Mouse (Mus musculus) frontal cortex, adult 2 months (tissue): ENCODE measurements around the gene 2210016L21Rik. TPM values are rescaled to one million over a fixed set of nuclear protein-coding genes. Genes with fewer than 3 reads are reported as not detected.
"Not testable (repeated sequence)": the region's sequence is repeated elsewhere in the genome, so short reads cannot be mapped to it uniquely, and the experiment has no call there.

ENCODE experiments used
- DNase-seq, 2 experiments: peaks; one replicate each; pipeline ENCODE4 v3.0.0; 2022; ENCODE audit warnings: low spot score in 1 of 2; ENCODE audit errors: extremely low spot score in 1 of 2
- polyA plus RNA-seq: library from polyadenylated mRNA; depleted of rRNA; stranded (reverse); fragments of >200 nt; gene quantifications from 2 replicates; pipeline ENCODE4 v1.2.3, GENCODE M21; 2012

Gene 2210016L21Rik
- polyA plus RNA-seq, 1 experiment: 112 TPM

DNA sequence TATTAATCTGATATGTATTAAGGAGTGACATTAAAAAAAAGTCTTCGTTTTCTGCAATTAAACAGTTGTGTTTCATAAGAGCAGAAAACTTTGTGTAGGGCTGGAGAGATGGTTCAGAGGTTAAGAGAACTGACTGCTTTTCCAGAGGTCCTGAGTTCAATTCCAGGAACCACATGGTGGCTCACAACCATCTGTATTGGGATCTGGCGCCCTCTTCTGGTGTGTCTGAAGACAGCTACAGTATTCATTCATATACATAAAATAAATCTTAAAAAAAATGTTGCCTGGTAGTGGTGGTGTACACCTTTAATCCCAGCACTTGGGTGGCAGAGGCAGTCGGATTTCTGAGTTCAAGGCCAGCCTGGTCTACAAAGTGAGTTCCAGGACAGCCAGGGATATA is 820 bp upstream of the 2210016L21Rik start:
- DNase-seq: not testable (repeated sequence)

DNA sequence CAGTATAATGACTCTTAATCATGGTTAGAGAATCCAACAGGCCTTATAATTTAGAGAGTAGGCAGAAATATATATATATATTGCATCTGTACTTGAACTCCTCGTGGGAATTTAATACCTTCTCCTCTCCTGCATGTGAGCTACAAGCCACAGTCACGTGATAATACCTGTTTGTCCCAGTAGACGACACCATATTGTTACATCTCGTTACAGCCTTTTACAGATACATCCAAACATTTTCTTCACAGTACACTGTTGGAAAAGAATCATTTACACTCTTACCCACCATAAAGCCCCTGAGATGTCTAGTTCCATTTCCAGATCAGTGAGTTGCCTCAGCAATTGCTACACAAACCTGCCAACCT is 790 bp downstream of the 2210016L21Rik start:
- DNase-seq: no peak

GRCm38 (mm10) chr5:114945072-114945471 is 3.1 kb downstream of the 2210016L21Rik start:
- DNase-seq: no peak

- DNase-seq: peak in 1 of 2 experiments; percentile 25
Measured at GRCm38 (mm10) chr5:114948891-114949290, 6.9 kb downstream of the 2210016L21Rik start.

DNA sequence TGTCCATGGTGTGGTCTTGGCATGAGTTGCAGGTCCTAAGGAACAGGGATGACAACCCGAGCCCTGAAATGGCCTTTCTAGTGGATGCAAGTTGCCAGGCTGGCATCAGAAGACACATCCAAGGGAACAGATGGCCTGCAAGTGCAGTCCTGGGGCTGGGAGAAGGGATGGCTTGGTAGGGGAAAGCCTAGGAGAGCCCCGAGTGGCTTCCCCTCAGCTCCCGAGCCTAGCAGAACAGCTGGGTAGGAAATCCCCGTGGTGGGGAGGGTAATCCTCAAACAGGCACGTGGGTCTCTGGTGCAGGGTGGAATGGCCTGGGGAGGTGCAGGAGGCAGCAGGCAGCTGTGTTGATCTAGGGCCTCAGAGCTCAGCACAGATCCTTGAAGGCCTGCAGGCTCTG is 7.4 kb downstream of the 2210016L21Rik start:
- no peak for DNase-seq

- DNase-seq: no peak
Measured at GRCm38 (mm10) chr5:114949812-114950211, 7.9 kb downstream of the 2210016L21Rik start.

DNA sequence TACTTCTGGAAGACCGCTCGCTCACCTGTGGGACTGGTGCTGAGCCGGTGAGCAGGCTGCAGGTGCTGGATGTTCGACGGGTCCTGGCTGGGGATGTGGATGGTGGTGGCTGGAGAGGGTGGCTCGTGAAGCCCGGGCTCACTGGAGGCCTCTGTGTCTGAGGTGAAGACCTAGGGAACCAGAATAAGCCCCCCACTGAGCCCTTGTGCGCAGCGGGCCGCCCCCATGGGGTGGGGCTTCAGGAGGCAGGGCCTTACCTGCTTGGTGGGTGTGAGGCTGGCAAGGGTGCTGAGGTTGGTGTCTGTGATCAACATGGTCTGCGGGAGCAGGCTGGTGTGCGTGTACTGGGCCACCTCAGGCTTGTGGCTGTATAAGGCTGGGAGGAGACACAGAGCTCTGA is 8.7 kb downstream of the 2210016L21Rik start:
- no peak for DNase-seq

DNA sequence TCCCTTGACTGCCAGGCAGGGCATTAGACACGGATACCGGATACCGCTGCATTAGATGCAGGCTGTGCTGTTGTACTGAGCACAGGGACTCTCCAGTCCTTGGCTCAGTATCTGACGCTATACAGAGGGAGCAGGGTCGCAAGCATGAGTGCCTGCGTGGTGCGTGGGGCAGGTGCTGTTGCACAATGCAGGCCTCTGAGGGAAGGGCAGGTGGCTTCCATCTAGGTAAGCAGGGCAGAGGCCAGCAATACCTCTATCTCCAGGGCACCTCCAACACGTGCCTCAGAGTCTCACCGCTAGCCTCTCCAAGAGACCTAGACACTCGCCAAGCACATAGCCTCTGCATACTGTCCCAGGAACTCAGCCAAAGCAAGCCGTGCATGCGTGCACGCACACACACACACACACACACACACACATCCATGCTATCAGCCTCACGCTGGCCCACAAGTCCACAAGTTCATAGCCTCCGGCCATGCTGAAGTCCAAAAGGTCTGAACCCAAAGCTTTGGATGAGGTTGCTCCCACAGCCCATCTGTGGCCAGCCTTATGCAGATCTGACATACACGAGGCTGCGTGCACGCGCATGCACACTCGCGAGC is 9.4 kb downstream of the 2210016L21Rik start:
- no peak for DNase-seq

DNA sequence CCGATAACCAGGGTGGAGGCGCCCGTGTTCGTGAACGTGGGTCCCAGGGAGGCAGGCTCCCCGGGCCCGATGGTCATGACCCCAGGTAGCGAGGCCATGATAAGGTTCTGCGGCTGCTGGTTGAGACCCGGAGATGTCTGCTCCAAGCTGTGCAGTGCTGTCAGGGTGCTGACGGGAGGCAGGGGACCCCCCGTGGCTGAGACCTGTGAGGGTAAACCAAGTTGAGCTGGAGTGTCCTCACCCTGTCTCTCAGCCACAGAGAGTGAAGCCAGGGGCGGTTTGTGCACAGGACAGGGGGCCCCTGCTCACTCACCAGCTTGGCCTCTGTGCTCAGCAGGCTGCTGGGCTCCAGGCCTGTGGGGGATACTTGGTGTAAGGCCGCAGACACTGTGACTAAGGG is 11.4 kb downstream of the 2210016L21Rik start:
- no peak for DNase-seq

- no peak for DNase-seq
Measured at GRCm38 (mm10) chr5:114958069-114958468, 16.1 kb downstream of the 2210016L21Rik start.

- DNase-seq: no peak
Measured at GRCm38 (mm10) chr5:114961590-114962360, 19.8 kb downstream of the 2210016L21Rik start.

- no peak for DNase-seq
Measured at GRCm38 (mm10) chr5:114964315-114964966, 22.5 kb downstream of the 2210016L21Rik start.

GRCm38 (mm10) chr5:114964967-114965898 is 23.3 kb downstream of the 2210016L21Rik start:
- DNase-seq: no peak

DNA sequence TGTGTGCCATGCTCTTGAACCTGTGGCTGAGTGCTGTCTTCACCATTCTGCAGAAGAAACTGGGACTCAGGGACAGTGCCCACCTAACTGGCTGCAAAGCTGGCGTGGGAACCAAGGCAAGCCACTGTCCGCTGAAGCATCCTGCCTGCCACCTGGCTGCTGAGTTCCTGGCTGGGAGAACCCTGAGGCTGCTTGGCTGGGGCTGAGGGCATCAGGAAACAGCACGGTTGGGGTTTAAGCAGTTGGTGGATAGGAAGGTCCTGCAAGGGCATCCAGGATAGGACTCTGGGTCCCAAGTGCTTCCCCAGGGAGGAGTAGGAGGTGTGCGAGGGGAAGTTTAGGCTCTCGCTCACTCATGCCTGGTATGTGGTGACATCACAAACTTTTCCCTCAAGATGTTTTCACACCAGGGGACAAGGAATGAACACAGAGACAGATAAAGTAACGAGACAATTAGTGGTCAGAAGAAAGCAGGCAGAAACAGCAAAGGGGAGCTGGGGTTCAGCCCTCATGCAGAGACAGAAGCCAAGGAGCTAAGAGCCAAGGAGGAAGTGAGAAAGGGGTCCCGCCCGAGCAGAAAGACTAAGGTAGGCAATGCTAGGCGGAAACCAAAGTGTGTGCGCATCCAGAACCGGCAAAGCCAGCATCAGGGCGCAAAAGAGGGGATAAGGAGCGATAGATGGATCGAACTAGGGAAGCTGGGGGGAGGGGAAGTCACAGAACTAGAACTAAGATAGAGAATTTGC is 25.7 kb downstream of the 2210016L21Rik start:
- DNase-seq: no peak

- no peak for DNase-seq
Measured at GRCm38 (mm10) chr5:114968651-114969050, 26.7 kb downstream of the 2210016L21Rik start.

- DNase-seq: no peak
Measured at GRCm38 (mm10) chr5:114969064-114969463, 27.1 kb downstream of the 2210016L21Rik start.

GRCm38 (mm10) chr5:114969609-114970215 is 27.8 kb downstream of the 2210016L21Rik start:
- DNase-seq: no peak

- no peak for DNase-seq
Measured at GRCm38 (mm10) chr5:114970824-114971227, 28.9 kb downstream of the 2210016L21Rik start, which contains the start of gene Hnf1a. Gene Hnf1a, minus strand, starts transcription at chr5:114971094.

DNA sequence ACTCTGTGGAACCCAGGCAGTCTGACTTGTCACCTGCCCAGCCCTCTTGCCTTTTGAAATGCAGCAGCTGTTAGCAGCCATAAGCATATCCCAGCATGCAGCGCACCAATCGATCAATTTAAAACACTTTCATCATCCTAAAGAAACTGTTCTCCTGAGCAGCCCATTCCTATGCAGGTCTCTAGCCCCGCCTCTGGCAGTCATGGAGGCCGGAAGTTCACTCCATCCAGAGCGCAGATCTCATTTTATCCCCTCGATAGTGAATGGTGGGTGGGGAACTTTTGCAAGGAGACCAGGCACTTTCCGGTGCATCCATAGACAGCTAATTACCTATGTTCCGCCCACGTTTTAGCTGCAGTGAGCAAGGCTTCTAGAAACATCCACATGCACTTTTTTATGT is 30.2 kb downstream of the 2210016L21Rik start:
- DNase-seq: no peak
